Mouse (Mus musculus): ENCODE data around the gene Zranb3.

GRCm38 (mm10) chr1:127989387-127989786 lies 113.5 kb downstream of the Zranb3 start:
- no peak for TF ChIP-seq CTCF (IDR thresholded peaks at IDR 0.05; ENCODE audit: low read depth)
- no peak for TF ChIP-seq EP300 (optimal IDR thresholded peaks at IDR 0.05)
